Mouse (Mus musculus): ENCODE measurements around the gene Gpt2.

- TF ChIP-seq CTCF (IDR thresholded peaks at IDR 0.05; ENCODE audit: low read depth) (no peak), EP300 (IDR thresholded peaks at IDR 0.05; ENCODE audit: low read depth) (no peak)
These were observed 44.0 kb downstream of the Gpt2 start for GRCm38 (mm10) chr8:85536332-85536731.
